Mouse (Mus musculus) embryonic stem cell, embryonic (primary cell): ENCODE results near the gene Dalrd3.
"Not testable (repeated sequence)": the region's sequence is repeated elsewhere in the genome, so short reads cannot be mapped to it uniquely, and the experiment has no call there.

ENCODE experiments used
- CTCF ChIA-PET, 4 experiments: fragments of 300-600 bp in 2 of 4; fragments of 350-600 bp in 2 of 4; sonication (Branson Sonifier 250); formaldehyde crosslinking; loops; one replicate each; lab custom pipeline; 2022; ENCODE audit warnings: inconsistent platforms in 2 of 4; lab: Charles Lee
- POLR2A ChIA-PET, 4 experiments: fragments of 300-600 bp in 2 of 4; fragments of 350-600 bp in 2 of 4; sonication (Branson Sonifier 250); formaldehyde crosslinking; loops; one replicate each; lab custom pipeline; 2022; ENCODE audit warnings: antibody characterized with exemption in 4 of 4, inconsistent platforms in 1 of 4; lab: Charles Lee

Dalrd3 gene

DNA sequence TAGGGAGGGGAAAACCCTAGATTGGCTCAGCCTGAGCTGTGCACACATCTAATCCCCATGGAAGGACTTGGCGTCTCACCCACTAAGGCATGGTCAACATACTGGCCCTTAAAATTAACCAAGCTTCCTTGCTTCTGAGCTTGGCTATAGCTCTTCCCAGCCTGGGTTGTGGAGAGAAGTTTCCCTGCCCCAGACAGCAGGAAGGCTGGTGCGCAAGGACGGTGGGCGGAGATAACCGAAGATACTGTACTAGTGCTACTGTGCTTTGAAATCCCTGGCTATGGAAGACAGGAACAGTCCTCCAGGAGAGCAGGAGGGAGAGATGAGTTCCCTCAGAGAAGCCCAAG lies 9.6 kb downstream of the Dalrd3 start:
- ChIA-PET POLR2A (interaction anchor here (0.6 to 9.0 kb wide), 61 partner anchors 8 to 412 kb away, joined by 3 to 184 read pairs (median 5); partner anchors contain the start of genes Ndufaf3 (in 4 of the 4), Dalrd3 (in 3 of the 4), Gpx1 (in 2 of the 4) and Impdh2 (in 2 of the 4)), CTCF (interaction anchor here (0.6 to 2.5 kb wide), 12 partner anchors 8 to 944 kb away, joined by 3 to 17 read pairs (median 4); partner anchors contain the start of genes Dalrd3 (in 2 of the 4) and Ndufaf3 (in 1 of the 4))

DNA sequence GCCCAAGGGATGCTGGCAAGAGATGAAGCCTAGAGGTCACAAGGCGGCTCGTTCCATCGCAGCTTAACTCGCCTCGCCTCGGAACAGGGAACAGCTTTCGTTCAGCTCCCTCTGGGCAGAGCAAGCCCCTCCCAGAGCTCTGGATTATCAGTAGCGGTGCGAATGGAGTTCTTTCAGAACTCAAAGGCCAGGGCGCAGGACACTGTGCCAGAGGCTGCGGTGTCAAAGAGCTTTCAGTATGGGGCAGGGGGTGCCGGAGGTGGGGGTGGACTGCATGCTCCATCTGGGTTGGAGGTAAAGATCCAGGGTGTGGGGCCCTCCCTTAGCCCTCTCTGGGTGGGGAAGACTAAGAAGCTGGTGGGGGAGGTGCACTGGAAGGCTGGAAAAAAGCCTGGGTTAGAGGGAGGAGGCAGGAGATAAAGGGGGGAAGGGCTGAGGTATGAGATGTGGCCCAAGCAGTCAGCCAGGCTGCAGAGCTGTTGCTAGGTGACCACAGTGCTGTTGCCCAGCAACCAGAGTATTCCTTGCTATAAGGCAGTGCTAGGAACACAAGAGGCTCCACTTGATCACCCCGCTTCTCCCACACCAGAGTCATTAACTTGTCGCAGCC lies 18.0 kb downstream of the Dalrd3 start:
- POLR2A ChIA-PET = interaction anchor here (0.6 to 8.5 kb wide), 40 partner anchors 8 to 363 kb away, joined by 3 to 113 read pairs (median 4); partner anchors contain the start of genes Wdr6 (in 4 of the 4), Dalrd3 (in 3 of the 4), Ndufaf3 (in 3 of the 4) and Impdh2 (in 2 of the 4)
- CTCF ChIA-PET = interaction anchor here (0.5 to 3.3 kb wide), 11 partner anchors 9 to 324 kb away, joined by 3 to 21 read pairs (median 5); partner anchors contain the start of genes Dalrd3 (in 2 of the 4), Wdr6 (in 2 of the 4), Dag1 (in 1 of the 4) and Ndufaf3 (in 1 of the 4)

DNA sequence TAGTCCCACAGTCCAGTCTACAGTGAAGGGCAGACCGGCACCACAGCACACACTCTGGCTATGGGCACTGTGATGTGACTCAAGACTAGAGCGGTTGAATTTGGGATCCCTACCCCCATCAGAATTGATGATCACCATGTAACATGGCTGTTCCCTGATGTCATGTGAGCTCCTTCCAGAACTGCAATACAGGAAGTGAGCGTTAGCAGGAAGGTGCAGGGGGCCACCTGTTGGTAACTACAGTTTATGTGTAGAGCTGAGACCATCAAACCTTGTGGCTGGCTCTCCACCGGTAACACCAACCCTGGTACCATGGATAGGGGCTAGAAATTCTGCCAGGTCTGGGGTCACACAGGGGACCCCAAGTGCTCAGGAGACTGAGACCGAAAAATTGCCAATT lies 19.5 kb downstream of the Dalrd3 start:
- ChIA-PET CTCF (interaction anchor here (0.7 to 3.3 kb wide), 8 partner anchors 10 to 22 kb away, joined by 3 to 21 read pairs (median 4); partner anchors contain the start of genes Ndufaf3 (in 1 of the 4) and Wdr6 (in 1 of the 4)), POLR2A (interaction anchor here (0.9 to 8.5 kb wide), 19 partner anchors 8 to 83 kb away, joined by 3 to 113 read pairs (median 5); partner anchors contain the start of genes Wdr6 (in 3 of the 4), Dalrd3 (in 2 of the 4), Arih2 (in 1 of the 4) and Impdh2 (in 1 of the 4))

DNA sequence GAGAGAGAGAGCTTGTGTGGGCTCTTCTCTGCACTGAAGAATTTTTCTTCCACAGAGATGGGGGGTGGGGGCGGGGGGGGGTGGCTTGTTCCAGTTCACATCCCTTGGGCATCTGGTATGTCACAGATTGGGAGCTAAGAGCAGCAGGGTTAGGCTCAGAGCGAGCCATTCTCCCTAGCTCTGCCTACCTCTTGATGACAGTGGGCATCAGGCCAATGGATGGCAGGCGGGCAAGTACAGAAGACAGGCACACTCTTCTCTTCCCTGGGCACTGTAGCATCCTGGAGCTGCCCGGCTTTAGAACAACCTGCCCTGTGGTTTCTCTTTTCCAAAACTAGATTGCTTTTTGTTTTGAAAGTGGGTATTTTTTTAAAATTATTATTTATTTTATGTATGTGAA lies 21.8 kb downstream of the Dalrd3 start:
- ChIA-PET POLR2A (interaction anchor here in 3 of 4 experiments (1.0 to 8.5 kb wide), 12 partner anchors 12 to 75 kb away, joined by 3 to 113 read pairs (median 5); partner anchors contain the start of genes Wdr6 (in 3 of the 3), Ndufaf3 (in 2 of the 3), Dalrd3 (in 1 of the 3) and Impdh2 (in 1 of the 3)), CTCF (interaction anchor here in 2 of 4 experiments (0.6 to 1.3 kb wide), 3 partner anchors 8 to 22 kb away, joined by 3 read pairs; partner anchors contain the start of genes Dalrd3 (in 1 of the 2) and Wdr6 (in 1 of the 2))

DNA sequence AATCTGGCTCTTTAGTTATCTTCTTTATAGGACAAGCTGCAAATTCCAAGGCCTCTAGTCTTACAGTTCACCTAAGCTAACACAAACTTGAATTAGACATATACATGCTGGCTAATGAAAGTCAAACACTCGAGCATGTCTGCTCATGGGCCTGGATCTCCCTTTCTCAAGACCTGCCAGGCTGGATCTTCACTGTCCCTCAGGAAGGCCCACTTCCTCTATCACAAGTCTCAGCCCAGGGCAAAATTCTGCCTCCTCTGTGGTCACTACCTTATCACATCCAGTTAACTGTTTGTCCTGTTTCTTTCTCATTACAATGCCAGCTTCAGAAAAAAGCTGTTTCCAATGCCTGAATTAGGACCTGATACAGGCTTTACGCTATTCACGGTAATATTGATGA lies 24.7 kb downstream of the Dalrd3 start:
- POLR2A ChIA-PET = interaction anchor here in 2 of 4 experiments (1.0 to 1.4 kb wide), 4 partner anchors 9 to 21 kb away, joined by 3 to 4 read pairs (median 4); partner anchors contain the start of gene Wdr6 (in 1 of the 2)
- CTCF ChIA-PET = no interaction called here

DNA sequence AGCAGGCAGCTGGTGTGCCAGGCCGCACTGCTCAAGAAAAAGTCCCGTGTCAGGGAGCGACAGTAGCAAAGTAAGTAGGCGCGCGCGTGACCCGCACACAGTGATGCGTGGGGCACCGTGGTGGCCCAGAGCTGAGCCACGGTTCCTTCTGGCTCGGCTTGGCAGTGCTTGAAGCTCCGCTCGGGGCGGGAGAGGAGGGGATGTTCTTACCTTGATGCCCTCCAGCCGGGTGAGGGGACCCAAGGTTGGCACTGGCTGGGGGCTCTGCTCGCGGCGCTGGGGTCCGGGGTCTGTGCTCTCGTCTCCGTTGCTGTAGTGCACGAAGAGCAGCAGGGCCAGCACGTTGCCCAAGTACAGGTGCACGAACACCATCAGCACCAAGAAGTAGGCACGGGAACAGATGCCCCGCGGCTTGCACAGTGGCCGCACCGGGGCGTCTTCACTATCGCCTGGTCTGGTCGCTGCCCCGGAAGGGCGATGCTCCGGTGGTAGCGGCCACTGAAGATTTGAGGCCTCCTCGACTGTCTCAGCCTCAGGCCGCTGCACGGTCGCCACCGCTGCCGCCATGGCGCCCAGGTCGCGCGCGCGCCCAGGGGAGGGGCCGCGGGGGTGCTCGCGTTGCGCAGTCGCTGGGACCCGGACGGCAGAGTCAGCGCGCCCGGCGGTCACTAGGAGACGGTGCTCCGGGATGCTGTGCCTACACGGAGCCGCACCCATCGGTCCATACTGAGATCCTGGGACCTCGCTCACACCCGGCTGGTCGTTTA lies 27.5 kb downstream of the Dalrd3 start, which contains the start of gene P4htm:
P4htm (minus strand) TSS at position 670 of the 767 bp plus-strand sequence.
- POLR2A ChIA-PET = interaction anchor here (0.5 to 4.8 kb wide), 29 partner anchors 9 to 189 kb away, joined by 3 to 38 read pairs (median 4); partner anchors contain the start of genes Wdr6 (in 3 of the 4), Dalrd3 (in 2 of the 4), Arih2 (in 1 of the 4) and Impdh2 (in 1 of the 4)
- CTCF ChIA-PET = interaction anchor here in 3 of 4 experiments (0.6 to 1.4 kb wide), 4 partner anchors 15 to 145 kb away, joined by 3 to 6 read pairs (median 3); partner anchors contain the start of gene Dalrd3 (in 1 of the 3)

DNA sequence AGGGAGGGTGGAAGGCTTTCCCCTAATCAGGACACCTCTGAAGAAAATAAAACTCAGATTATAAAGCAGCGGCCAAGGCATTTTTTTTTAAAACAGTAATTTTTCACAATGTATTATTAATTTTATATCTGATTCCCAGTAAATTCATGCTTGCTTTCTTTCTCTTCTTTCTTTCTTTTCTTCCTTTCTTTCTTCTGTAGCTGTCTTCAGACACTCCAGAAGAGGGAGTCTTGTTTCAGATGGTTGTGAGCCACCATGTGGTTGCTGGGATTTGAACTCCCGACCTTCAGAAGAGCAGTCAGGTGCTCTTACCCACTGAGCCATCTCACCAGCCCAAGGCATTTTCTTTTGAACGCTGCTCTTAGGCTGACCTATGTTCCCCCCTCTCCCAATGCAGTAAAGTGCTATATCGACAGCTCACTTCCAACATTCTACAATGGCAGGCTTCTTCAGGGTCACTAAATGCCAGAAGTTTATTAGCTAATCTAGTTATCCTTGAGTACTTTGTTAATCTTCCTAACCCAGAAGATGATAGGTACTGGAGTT lies 29.4 kb downstream of the Dalrd3 start:
- CTCF ChIA-PET = no interaction called here

DNA sequence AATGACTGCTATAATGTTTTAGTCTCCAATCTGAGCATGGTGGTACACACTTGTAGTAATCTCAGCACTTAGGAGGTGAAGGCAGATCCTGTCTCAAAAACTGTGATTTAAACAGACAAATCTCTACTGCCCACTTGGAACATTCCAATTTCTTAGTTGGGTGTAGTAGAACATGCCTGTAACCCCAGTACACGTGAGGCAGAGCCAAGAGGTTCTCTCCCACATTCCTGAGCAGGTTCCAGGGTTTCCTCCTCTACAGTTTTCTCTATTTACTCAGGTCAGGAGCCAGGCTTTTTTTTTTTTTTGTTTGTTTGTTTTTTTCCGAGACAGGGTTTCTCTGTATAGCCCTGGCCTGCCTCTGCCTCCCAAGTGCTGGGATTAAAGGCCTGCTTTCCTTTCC lies 30.3 kb downstream of the Dalrd3 start:
- ChIA-PET POLR2A (interaction anchor here in 2 of 4 experiments (1.0 to 4.8 kb wide), 6 partner anchors 13 to 43 kb away, joined by 3 to 38 read pairs (median 4); partner anchors contain the start of gene Wdr6 (in 1 of the 2)), CTCF (no interaction called here)

More for the DNA sequence above, 29.4 kb downstream of the Dalrd3 start:
- POLR2A ChIA-PET = interaction anchor here (0.5 to 4.8 kb wide), 12 partner anchors 11 to 65 kb away, joined by 3 to 38 read pairs (median 3); partner anchors contain the start of gene Wdr6 (in 3 of the 4)

DNA sequence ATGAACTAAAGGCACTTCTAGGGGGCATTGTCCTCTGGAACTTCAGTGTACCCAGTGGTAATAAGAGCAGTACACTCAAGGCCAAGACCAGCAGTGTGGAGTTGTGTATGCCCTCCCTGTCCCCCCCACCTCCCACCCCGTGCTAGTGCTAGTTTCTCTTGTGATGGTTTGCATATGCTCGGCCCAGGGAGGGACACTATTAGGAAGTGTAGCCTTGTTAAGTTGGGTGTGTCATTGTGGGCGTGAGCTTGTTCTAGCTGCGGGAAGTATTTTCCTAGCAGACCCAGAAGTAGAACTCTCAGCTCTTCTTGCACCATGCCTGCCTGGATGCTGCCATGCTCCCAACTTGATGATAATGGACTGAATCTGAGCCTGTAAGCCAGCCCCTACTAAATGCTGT lies 32.3 kb downstream of the Dalrd3 start:
- ChIA-PET CTCF (interaction anchor here in 3 of 4 experiments (0.6 to 0.7 kb wide), 3 partner anchors 72 to 875 kb away, joined by 3 to 11 read pairs (median 5); no protein-coding TSS in a partner anchor), POLR2A (interaction anchor here in 3 of 4 experiments (0.5 to 3.4 kb wide), 12 partner anchors 11 to 107 kb away, joined by 3 to 25 read pairs (median 3); partner anchors contain the start of gene Wdr6 (in 1 of the 3))

DNA sequence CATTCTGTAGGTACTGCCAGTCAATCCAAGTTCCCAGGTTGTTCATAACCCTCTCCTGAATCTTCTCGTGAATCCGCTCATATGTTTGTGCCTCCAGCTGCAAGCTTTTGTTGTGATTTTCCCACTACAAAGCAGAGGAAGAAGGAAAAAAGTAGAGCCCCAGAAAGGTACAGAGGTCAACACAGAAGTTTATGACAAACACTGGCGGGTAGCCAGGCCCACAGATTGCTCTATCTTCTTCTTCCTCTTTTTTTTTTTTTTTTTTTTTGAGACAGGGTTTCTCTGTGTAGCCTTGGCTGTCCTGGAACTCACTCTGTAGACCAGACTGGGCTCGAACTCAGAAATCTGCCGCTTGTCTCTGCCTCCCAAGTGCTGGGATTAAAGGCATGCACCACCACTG lies 38.2 kb downstream of the Dalrd3 start:
- POLR2A ChIA-PET = interaction anchor here in 2 of 4 experiments (0.7 to 1.5 kb wide), 4 partner anchors 25 to 315 kb away, joined by 3 to 8 read pairs (median 6); no protein-coding TSS in a partner anchor
- CTCF ChIA-PET = not testable (repeated sequence)

DNA sequence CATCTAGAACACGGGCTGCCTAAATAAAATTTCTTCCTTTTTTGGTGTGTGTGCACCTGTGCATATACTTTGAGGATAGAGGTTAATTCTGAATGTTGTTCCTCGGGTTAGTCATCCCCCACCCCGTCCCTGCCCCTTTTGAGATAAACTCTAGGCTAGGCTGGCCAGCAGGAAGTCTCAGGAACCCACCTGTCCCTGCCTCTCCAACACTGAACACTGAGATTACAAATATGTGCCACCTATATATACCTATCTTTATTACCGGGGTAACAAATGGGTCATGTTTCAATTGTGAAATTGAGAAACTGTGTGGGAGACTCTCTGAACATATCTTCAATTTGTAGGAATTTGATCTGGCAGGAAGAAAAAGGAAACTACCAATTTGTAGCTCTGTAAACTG lies 39.2 kb downstream of the Dalrd3 start:
- POLR2A ChIA-PET = interaction anchor here in 2 of 4 experiments (1.5 to 3.3 kb wide), 3 partner anchors 12 to 35 kb away, joined by 6 to 9 read pairs (median 8); partner anchors contain the start of gene P4htm (in 1 of the 2)
- CTCF ChIA-PET = interaction anchor here in 2 of 4 experiments (0.6 to 1.6 kb wide), 2 partner anchors 31 to 1696 kb away, joined by 3 read pairs; partner anchors contain the start of genes Elp6 (in 1 of the 2) and Wdr6 (in 1 of the 2)

DNA sequence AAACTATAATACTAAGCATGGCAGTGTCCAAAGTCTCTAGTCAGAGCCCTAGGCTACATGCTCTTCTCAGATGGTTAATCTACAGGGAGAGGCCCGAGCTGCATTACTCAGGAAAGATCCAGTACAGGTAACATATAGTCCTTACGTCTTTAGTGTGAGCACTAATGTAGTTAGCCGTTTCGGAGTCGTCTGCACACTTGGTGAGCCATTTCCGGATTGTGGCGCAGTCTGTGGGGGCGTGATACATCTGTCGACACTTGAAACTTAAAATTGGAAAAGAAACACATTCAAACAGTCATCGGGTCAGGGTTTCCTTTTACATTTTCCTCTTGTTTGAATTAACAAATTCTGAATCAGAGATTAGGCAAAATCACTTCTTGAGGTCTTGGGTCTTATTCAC lies 41.8 kb downstream of the Dalrd3 start:
- ChIA-PET POLR2A (interaction anchor here in 2 of 4 experiments (1.2 to 5.3 kb wide), 9 partner anchors 8 to 76 kb away, joined by 4 to 34 read pairs (median 9); partner anchors contain the start of genes Arih2 (in 1 of the 2), Impdh2 (in 1 of the 2), P4htm (in 1 of the 2) and Wdr6 (in 1 of the 2)), CTCF (interaction anchor here in 1 of 4 experiments (1.5 kb wide), 1 partner anchor 42 kb away, joined by 3 read pairs; the partner anchor contains the start of gene Dalrd3)

DNA sequence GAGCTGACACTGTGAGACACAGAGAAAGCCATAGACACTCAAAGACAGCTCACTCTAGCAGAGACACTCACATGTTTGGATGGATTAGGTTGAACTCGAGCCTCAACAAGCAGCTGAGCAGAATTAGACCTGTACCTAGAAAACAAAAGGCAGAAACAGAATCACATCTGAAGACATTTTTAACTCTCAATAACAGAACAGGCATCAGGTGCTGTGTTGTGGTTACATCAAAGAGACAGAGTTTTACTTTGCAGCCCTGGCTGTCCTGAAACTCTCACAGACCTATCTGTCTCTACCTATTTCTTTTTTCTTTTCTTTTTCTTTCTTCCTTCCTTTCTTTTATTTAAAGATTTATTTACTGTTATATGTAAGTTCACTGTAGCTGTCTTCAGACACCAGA lies 47.6 kb downstream of the Dalrd3 start:
- CTCF ChIA-PET = no interaction called here
- POLR2A ChIA-PET = interaction anchor here in 3 of 4 experiments (0.7 to 1.4 kb wide), 3 partner anchors 18 to 59 kb away, joined by 3 read pairs; partner anchors contain the start of gene Arih2 (in 1 of the 3)
